Mouse (Mus musculus): ENCODE data around the gene Plscr2. TPM values are rescaled to one million over a fixed set of nuclear protein-coding genes. Genes with fewer than 3 reads are reported as not detected.
A peak's percentile ranks its signal among the peaks of the same experiment; 100 is the strongest.

Plscr2 gene
- 1.8 and 2.4 TPM in 2 replicates for polyA plus RNA-seq (2015; fragmentation: Nextera tagmentation; extraction: Ambion mirVana)

DNA sequence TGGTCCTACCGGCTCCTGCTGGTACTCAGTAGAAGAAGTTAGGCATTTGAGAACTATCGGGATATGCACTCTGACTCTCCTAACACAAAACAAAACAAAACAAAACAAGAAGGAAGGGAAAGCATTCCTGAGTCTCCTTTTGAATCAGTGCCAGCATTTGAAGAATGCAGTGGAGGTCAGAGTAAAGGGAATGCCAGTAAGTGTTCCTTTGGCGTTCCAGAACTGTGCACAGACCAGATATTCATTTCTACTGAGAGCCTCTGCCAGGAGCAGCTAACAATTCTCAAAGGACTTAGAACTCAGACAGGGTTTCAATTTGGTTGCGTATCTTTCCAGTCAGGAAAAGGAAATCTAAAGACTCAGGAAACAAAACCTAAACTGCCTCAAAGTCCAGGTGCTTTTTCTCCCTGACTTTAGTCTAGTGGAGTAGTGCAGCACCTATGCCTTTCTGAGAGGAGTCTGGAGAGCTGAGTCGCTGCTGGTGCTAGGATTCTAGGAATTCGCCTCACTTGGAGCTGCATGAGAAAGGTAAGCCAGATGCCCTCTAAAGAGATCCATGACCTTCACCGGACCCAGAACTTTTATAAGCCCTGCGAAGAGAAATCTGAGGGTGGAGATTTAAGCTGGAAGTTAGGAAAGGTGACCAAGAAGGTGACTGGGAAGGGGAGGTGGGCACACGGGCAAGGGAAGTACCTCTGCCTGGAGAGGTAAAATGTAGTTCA, at the start of gene Plscr2:
Plscr2 (plus strand) TSS at position 117 of the 722 bp plus-strand sequence.
- Histone ChIP-seq H3K36me3 (ENCODE audit: control insufficient read depth, insufficient read depth, low read length) (no peaks in the 10 kb centered on the region), H3K4me1 (replicated peaks; ENCODE audit: control insufficient read depth, insufficient read depth) (no peaks in the 10 kb centered on the region), H3K27ac (replicated peaks) (no peak within 1 kb of the TSS), H3K9ac (ENCODE audit: low read length) (no peak within 1 kb of the TSS), H3K4me2 (replicated peaks; ENCODE audit: low read depth) (no peak within 1 kb of the TSS), H3K9me3 (ENCODE audit: control insufficient read depth, low read length) (no peaks in the 10 kb centered on the region), H3K4me3 (ENCODE audit: low read depth, low read length) (no peak within 1 kb of the TSS), H3K27me3 (ENCODE audit: control insufficient read depth, insufficient read depth, low read length) (no peaks in the 10 kb centered on the region)
- DNase-seq (ENCODE audit: low spot score) (no peak), ATAC-seq (ENCODE audit: low FRiP score, low TSS enrichment) (no peak)
- TF ChIP-seq EP300 (optimal IDR thresholded peaks at IDR 0.05) (no peak), CTCF (IDR thresholded peaks at IDR 0.05; ENCODE audit: low read depth) (no peak)
- whole genome bisulfite sequencing, result 56% methylated on average over 9 of the region's 9 CpGs

DNA sequence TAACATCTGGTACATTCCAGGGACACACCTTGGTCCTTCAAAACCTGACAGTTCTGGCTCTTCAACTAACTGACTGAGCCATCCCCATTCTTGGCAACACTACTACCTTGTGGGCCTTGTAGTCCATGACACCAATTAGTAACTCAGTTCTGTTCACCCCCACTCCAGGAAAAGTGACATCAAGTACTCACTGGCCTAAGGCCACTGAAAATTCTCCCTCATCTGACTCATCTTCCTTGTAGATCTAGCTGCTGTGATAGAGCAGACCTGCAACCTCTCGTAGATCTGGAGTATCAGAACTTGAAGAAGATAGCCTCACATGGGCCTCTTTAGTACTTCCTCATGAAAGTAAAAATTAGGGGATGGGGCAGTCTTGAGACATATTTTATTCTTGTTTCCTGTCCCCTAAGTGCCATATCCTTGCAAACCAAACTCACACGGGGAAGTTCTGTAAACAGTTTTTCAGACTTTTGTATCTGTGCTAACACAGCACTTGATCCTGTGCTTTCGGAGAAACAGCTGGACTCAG, 49.2 kb upstream of the Plscr2 start:
- 52% methylated on average over 3 of the region's 3 CpGs for WGBS
- H3K4me3 ChIP-seq (ENCODE audit: low read depth, low read length), result no peak overlapping the region
- TF ChIP-seq EP300 (optimal IDR thresholded peaks at IDR 0.05) (no peak), CTCF (IDR thresholded peaks at IDR 0.05; ENCODE audit: low read depth) (no peak)

DNA sequence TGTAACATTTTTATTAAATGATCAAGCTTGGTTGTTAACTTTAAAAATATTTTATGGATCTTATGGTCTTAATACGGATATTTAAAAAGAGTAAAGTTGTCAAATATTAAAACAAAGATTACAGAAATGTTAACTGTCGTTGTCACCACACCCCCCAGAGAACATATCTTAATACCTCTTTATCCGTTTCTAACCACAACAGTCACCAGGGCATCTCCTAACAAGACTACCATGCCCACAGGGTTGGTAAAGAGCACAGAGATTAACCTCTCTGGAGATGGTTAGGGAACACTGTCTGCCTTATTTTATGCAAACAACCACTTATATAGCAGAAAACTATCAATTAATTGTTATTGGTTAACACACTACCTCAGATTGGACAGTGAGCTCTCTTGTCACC, 48.6 kb upstream of the Plscr2 start:
- no peaks in the 10 kb centered on the region for H3K9me3 ChIP-seq (ENCODE audit: control insufficient read depth, low read length)
- H3K4me2 ChIP-seq (replicated peaks; ENCODE audit: low read depth), result no peak overlapping the region
- WGBS, result 64% methylated on average over 3 of the region's 3 CpGs
- H3K36me3 ChIP-seq (ENCODE audit: control insufficient read depth, insufficient read depth, low read length), result no peaks in the 10 kb centered on the region
- no peak overlapping the region for H3K9ac ChIP-seq (ENCODE audit: low read length)
- ATAC-seq (ENCODE audit: low FRiP score, low TSS enrichment) (no peak), DNase-seq (ENCODE audit: low spot score) (no peak)
- H3K27me3 ChIP-seq (ENCODE audit: control insufficient read depth, insufficient read depth, low read length), result no peaks in the 10 kb centered on the region
- H3K27ac ChIP-seq (replicated peaks), result no peak overlapping the region
- H3K4me3 ChIP-seq (ENCODE audit: low read depth, low read length), result no peak overlapping the region
- no peak for TF ChIP-seq EP300 (optimal IDR thresholded peaks at IDR 0.05)
- no peak for TF ChIP-seq CTCF (IDR thresholded peaks at IDR 0.05; ENCODE audit: low read depth)
- H3K4me1 ChIP-seq (replicated peaks; ENCODE audit: control insufficient read depth, insufficient read depth), result no peaks in the 10 kb centered on the region

More for the DNA sequence above, 49.2 kb upstream of the Plscr2 start:
- ATAC-seq (ENCODE audit: low FRiP score, low TSS enrichment) (no peak), DNase-seq (ENCODE audit: low spot score) (no peak)
- Histone ChIP-seq H3K4me2 (replicated peaks; ENCODE audit: low read depth) (no peak overlapping the region), H3K36me3 (ENCODE audit: control insufficient read depth, insufficient read depth, low read length) (no peaks in the 10 kb centered on the region), H3K9me3 (ENCODE audit: control insufficient read depth, low read length) (no peaks in the 10 kb centered on the region), H3K9ac (ENCODE audit: low read length) (no peak overlapping the region), H3K27ac (replicated peaks) (no peak overlapping the region), H3K27me3 (ENCODE audit: control insufficient read depth, insufficient read depth, low read length) (no peaks in the 10 kb centered on the region), H3K4me1 (replicated peaks; ENCODE audit: control insufficient read depth, insufficient read depth) (no peaks in the 10 kb centered on the region)

DNA sequence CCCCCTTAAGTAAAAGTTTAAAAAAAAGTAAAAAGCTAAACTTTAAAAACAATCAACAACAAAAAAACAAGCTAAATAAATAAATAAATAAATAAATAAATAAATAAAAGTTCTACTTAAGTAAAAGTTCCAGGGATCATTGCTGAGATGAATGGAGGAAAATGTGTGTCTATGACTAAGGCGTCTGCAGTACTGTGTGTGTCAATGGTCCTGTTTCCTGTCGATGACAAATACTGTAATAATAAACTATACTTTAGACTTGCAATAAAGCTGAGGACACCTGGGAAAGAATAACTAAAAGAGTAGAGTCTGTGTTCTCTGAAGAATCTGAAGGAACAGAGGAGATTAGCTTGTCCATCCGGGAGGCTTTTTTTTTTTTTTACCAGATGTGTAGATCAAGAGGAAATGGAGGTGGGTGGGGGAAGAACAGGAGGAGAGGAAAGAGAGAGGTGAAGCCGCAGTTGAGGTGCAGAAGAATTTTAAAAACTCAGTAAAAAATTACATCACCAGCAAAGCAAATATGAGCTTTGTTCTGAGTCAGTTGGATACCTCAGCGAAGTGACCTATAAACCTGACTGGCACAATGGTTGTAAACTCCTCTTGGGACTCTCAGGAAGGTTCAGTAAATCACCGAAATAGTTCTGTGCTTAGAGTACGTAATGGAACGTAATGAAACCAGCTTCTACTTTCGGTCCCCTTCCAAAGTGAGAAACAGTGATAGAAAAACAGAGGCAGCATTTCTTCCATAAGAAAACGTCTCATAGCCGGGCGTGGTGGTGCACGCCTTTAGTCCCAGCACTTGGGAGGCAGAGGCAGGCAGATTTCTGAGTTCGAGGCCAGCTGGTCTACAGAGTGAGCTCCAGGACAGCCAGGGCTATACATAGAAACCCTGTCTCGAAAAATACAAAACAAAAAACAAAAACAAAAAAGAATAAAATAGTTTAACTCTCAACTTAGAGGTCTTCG, 46.3 kb upstream of the Plscr2 start:
- ATAC-seq (ENCODE audit: low FRiP score, low TSS enrichment) (no peak), DNase-seq (ENCODE audit: low spot score) (no peak)
- Histone ChIP-seq H3K27me3 (ENCODE audit: control insufficient read depth, insufficient read depth, low read length) (no peaks in the 10 kb centered on the region), H3K36me3 (ENCODE audit: control insufficient read depth, insufficient read depth, low read length) (no peaks in the 10 kb centered on the region), H3K9ac (ENCODE audit: low read length) (no peak overlapping the region), H3K27ac (replicated peaks) (no peak overlapping the region), H3K4me3 (ENCODE audit: low read depth, low read length) (no peak overlapping the region), H3K4me1 (replicated peaks; ENCODE audit: control insufficient read depth, insufficient read depth) (no peaks in the 10 kb centered on the region), H3K4me2 (replicated peaks; ENCODE audit: low read depth) (no peak overlapping the region), H3K9me3 (ENCODE audit: control insufficient read depth, low read length) (no peaks in the 10 kb centered on the region)
- no peak for TF ChIP-seq CTCF (IDR thresholded peaks at IDR 0.05; ENCODE audit: low read depth)
- TF ChIP-seq EP300 (optimal IDR thresholded peaks at IDR 0.05), result no peak
- 78% methylated on average over 16 of the region's 16 CpGs for WGBS

DNA sequence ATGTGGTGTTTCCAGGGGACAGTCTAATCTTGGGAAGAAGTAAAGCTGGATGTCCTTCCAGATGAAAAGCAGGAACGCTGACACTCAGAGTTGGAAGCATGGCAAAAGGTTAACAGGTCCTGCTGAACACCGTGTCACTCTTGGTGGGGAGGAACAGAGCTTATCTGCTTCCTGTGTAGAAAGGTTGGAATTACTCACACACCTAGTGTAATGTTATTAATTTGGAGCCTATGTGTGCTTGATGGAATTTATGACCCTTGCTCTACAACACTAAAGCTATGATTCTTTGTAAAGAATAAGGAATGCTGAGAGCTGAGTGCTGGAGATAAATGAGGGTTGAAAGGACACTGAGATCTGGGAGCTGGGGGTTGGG, 45.6 kb upstream of the Plscr2 start:
- Histone ChIP-seq H3K4me3 (ENCODE audit: low read depth, low read length) (no peak overlapping the region), H3K4me2 (replicated peaks; ENCODE audit: low read depth) (no peak overlapping the region), H3K9me3 (ENCODE audit: control insufficient read depth, low read length) (no peaks in the 10 kb centered on the region), H3K27me3 (ENCODE audit: control insufficient read depth, insufficient read depth, low read length) (no peaks in the 10 kb centered on the region), H3K27ac (replicated peaks) (no peak overlapping the region), H3K4me1 (replicated peaks; ENCODE audit: control insufficient read depth, insufficient read depth) (no peaks in the 10 kb centered on the region), H3K36me3 (ENCODE audit: control insufficient read depth, insufficient read depth, low read length) (no peaks in the 10 kb centered on the region), H3K9ac (ENCODE audit: low read length) (no peak overlapping the region)
- ATAC-seq (ENCODE audit: low FRiP score, low TSS enrichment) (peak; percentile 90), DNase-seq (ENCODE audit: low spot score) (no peak)
- WGBS, result 41% methylated on average over 2 of the region's 2 CpGs
- TF ChIP-seq EP300 (optimal IDR thresholded peaks at IDR 0.05) (no peak), CTCF (IDR thresholded peaks at IDR 0.05; ENCODE audit: low read depth) (no peak)
